Mouse (Mus musculus) G1E (cell line): ENCODE data around the gene Bola2.

Source experiments
- CTCF ChIP-seq: IDR thresholded peaks from 2 replicates; pipeline ENCODE4 v1.5.1; 2012; ENCODE audit warnings: low read depth, low read length, inconsistent platforms, mixed read lengths
- POLR2AphosphoS5 ChIP-seq: IDR thresholded peaks from 2 replicates; pipeline ENCODE4 v1.6.1; 2012; ENCODE audit warnings: low read depth, low read length, inconsistent platforms; ENCODE audit not compliant: insufficient replicate concordance
- TAL1 ChIP-seq: conservative IDR thresholded peaks from 2 replicates; pipeline ENCODE4 v1.6.1; 2012; ENCODE audit warnings: low read depth, low read length, inconsistent platforms, mixed read lengths

- no peak for TF ChIP-seq CTCF
- no peak for TF ChIP-seq POLR2AphosphoS5
- TF ChIP-seq TAL1: no peak
Observed at GRCm38 (mm10) chr7:126681221-126681620, 14.0 kb upstream of the Bola2 start.
